Mouse (Mus musculus) central nervous system, embryonic 11.5 days (tissue): ENCODE data around the gene Gpr108. TPM values are rescaled to one million over a fixed set of nuclear protein-coding genes. Genes with fewer than 3 reads are reported as not detected.

ENCODE experiments used
- polyA plus RNA-seq: library from polyadenylated mRNA; depleted of rRNA; stranded (reverse); fragments of >200 nt; gene quantifications from 2 replicates; pipeline ENCODE4 v1.2.3, GENCODE M21; 2012; rRNA removed

Gpr108 gene
- 14.1 and 20.4 TPM in 2 replicates for polyA plus RNA-seq

GRCm38 (mm10) chr17:57248201-57248699 lies at the start of gene Gpr108:
Gene Gpr108 (minus strand): TSS chr17:57248446.

GRCm38 (mm10) chr17:57278943-57279590 lies 30.8 kb upstream of the Gpr108 start, which contains the start of gene Vav1:
Gene Vav1 (plus strand): TSS chr17:57279100.

DNA sequence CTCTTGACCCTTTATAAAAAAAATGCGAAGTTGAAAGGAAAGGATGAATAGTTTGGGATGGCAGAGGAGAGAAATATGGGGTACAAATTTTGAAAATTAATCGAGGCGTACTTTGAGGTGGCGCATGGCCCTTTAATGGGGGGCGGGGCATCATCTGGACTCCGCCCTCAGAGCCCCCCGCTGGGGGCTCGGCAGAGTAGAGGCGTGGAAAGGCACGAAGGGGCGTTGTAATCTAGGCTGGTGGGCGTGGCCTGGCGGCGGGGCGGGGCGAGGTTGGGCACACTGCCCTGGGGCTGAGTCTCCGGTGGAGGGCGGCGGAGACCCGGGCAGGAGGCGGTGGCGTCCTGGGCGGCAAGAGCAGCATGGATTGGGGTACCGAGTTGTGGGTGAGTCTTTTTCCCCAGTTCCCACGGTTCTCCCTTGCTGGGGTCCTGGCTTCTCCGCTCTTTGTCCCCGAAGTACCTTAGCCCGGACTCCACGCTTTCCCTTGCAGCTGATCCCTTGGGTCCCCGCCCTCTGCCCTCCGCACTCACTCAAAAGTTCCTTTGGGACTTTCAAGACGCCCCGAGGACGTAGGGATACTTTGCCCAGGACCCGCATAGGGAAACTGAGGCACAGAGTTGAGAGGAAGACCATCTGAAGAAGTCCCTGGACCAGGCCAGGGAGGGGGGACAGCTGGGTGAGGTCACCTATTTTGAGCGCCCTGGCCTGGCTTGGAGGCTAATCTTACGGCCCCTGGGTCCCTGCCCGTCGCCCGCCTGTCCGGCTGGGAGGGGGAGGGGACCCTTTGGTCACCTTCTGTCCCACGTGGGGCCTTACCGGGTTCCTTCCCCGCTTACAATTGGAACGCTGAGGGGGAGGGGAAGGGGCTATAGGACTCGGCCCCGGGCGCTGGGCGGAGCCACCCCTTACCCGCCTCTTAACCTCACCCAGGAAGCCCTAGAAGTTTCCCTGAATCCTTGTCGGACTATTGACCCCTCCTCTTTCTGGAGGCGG lies 1.2 kb upstream of the Gpr108 start, which contains the start of gene Trip10:
Gene Trip10, plus strand, starts transcription at position 270 of the 996 bp plus-strand sequence.

GRCm38 (mm10) chr17:57228014-57228413 lies 20.2 kb downstream of the Gpr108 start, which contains the start of gene C3:
Gene C3 (minus strand): TSS chr17:57228136.

GRCm38 (mm10) chr17:57194041-57194507 lies 54.2 kb downstream of the Gpr108 start, which contains the start of gene Tnfsf14:
Gene Tnfsf14 (minus strand): TSS chr17:57194177.

Other genes starting within 250 kb of the Gpr108 start
- gene Pspn, start 248.4 kb downstream of the Gpr108 start, polyA plus RNA-seq, result 0.17 TPM in 1 of 2 replicates, not detected in the other
- 82.8 and 142 TPM in 2 replicates for gene Gtf2f1, start 237.2 kb downstream of the Gpr108 start, polyA plus RNA-seq
- 0.05 and 0.08 TPM in 2 replicates for gene Gm17949, start 237.0 kb downstream of the Gpr108 start, polyA plus RNA-seq
- 132 and 136 TPM in 2 replicates for gene Khsrp, start 216.9 kb downstream of the Gpr108 start, polyA plus RNA-seq
- not detected in 2 replicates for gene Slc25a41, start 206.8 kb downstream of the Gpr108 start, polyA plus RNA-seq
- gene Crb3, start 189.3 kb downstream of the Gpr108 start, polyA plus RNA-seq, result 0.85 and 1.8 TPM in 2 replicates
- gene Slc25a23, start 188.6 kb downstream of the Gpr108 start, polyA plus RNA-seq, result 28.0 and 35.7 TPM in 2 replicates
- gene Dennd1c, start 169.9 kb downstream of the Gpr108 start, polyA plus RNA-seq, result 3.9 and 5.1 TPM in 2 replicates
- gene Tubb4a, start 160.7 kb downstream of the Gpr108 start, polyA plus RNA-seq, result 70.7 and 72.5 TPM in 2 replicates
- 6.2 and 6.5 TPM in 2 replicates for gene Tnfsf9, start 143.1 kb downstream of the Gpr108 start, polyA plus RNA-seq
- gene Cd70, start 98.7 kb downstream of the Gpr108 start, polyA plus RNA-seq, result 0.20 and 0.22 TPM in 2 replicates
- 0.35 TPM in 2 replicates for gene Tnfsf14, start 54.3 kb downstream of the Gpr108 start, polyA plus RNA-seq
- gene C3, start 20.3 kb downstream of the Gpr108 start, polyA plus RNA-seq, result 2.6 and 3.3 TPM in 2 replicates
- gene Trip10, start 1.0 kb upstream of the Gpr108 start, polyA plus RNA-seq, result 28.3 and 33.5 TPM in 2 replicates
- gene Vav1, start 30.7 kb upstream of the Gpr108 start, polyA plus RNA-seq, result 1.7 and 2.3 TPM in 2 replicates
- gene Adgre1, start 110.2 kb upstream of the Gpr108 start, polyA plus RNA-seq, result 3.0 and 3.5 TPM in 2 replicates